Mouse (Mus musculus): ENCODE measurements around the gene Cers1. TPM values are rescaled to one million over a fixed set of nuclear protein-coding genes. Genes with fewer than 3 reads are reported as not detected.

Cers1 gene
- 0.45 and 0.63 TPM in 2 replicates for polyA plus RNA-seq (2016; fragmentation: Nextera tagmentation; extraction: Ambion mirVana)

DNA sequence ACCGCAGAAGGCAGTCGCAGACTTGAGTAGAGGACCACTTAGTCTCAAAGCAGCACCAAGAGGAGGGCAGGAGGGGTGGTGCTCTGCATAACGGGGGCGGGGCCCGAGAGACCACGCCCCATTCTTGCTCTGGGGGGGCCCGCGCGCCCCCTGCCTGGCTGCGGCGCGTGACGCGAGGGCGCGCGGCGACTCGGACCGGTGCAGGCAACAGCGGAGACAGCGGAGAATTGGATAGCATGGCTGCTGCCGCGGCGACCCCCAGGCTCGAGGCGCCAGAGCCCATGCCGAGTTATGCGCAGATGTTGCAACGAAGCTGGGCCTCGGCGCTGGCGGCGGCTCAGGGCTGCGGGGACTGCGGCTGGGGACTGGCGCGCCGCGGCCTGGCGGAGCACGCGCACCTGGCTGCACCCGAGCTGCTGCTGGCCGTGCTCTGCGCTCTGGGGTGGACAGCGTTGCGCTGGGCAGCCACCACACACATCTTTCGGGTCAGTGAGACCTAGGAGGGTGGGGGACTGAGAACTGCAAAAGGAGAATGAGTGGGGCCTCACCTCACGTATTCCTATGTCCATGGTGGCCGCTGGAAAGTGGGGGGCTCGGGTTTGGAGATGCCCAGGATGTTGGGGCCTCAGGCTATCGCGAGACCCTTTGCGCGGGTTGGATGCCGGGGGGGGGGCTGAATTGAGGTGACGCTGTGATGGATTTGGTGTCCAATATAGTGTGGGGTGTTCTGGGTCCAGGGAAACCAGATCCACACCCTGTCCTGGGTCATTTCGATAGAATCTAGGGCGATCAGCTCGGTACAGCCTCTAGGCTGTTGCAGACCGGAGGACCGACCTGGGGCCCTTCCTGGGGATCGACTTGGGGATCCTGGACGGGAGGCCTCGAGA is at the start of gene Cers1:
Cers1 (plus strand) TSS at position 152 of the 887 bp plus-strand sequence.
- WGBS (ENCODE audit: insufficient replicate concordance), result 4% methylated on average over 66 of the region's 66 CpGs
- Histone ChIP-seq H3K36me3 (peaks cover 30% of the 10 kb centered on the region), H3K27me3 (replicated peaks) (peaks cover 51% of the 10 kb centered on the region), H3K4me2 (peak within 1 kb of the TSS; percentile 86), H3K4me1 (peaks cover 22% of the 10 kb centered on the region), H3K9me3 (replicated peaks) (no peaks in the 10 kb centered on the region), H3K4me3 (peak within 1 kb of the TSS; percentile 58), H3K9ac (peak within 1 kb of the TSS; percentile 70), H3K27ac (no peak within 1 kb of the TSS)
- peak; percentile 33; the same call in 1 of the 2 replicates for ATAC-seq

- Histone ChIP-seq H3K9ac (no peak overlapping the region), H3K4me2 (no peak overlapping the region; the same call in 1 of the 2 replicates), H3K27me3 (replicated peaks) (no peaks in the 10 kb centered on the region), H3K4me3 (no peak overlapping the region), H3K9me3 (replicated peaks) (no peaks in the 10 kb centered on the region), H3K27ac (peak overlapping the region; percentile 47; the same call in 1 of the 2 replicates), H3K4me1 (peaks cover 44% of the 10 kb centered on the region), H3K36me3 (peaks cover 35% of the 10 kb centered on the region)
- ATAC-seq, result peak; percentile 62
- WGBS (ENCODE audit: insufficient replicate concordance), result 27% methylated on average over 3 of the region's 3 CpGs
Observed at GRCm38 (mm10) chr8:70267674-70268073, 47.9 kb upstream of the Cers1 start.

GRCm38 (mm10) chr8:70268311-70268710 is 47.3 kb upstream of the Cers1 start:
- Histone ChIP-seq H3K9me3 (replicated peaks) (no peaks in the 10 kb centered on the region), H3K4me3 (no peak overlapping the region), H3K27me3 (replicated peaks) (no peaks in the 10 kb centered on the region), H3K36me3 (peaks cover 28% of the 10 kb centered on the region), H3K27ac (peak overlapping the region; percentile 47; the same call in 1 of the 2 replicates), H3K9ac (no peak overlapping the region), H3K4me2 (no peak overlapping the region), H3K4me1 (peaks cover 50% of the 10 kb centered on the region)
- ATAC-seq, result no peak
- 58% methylated on average over 5 of the region's 5 CpGs for WGBS (ENCODE audit: insufficient replicate concordance)

DNA sequence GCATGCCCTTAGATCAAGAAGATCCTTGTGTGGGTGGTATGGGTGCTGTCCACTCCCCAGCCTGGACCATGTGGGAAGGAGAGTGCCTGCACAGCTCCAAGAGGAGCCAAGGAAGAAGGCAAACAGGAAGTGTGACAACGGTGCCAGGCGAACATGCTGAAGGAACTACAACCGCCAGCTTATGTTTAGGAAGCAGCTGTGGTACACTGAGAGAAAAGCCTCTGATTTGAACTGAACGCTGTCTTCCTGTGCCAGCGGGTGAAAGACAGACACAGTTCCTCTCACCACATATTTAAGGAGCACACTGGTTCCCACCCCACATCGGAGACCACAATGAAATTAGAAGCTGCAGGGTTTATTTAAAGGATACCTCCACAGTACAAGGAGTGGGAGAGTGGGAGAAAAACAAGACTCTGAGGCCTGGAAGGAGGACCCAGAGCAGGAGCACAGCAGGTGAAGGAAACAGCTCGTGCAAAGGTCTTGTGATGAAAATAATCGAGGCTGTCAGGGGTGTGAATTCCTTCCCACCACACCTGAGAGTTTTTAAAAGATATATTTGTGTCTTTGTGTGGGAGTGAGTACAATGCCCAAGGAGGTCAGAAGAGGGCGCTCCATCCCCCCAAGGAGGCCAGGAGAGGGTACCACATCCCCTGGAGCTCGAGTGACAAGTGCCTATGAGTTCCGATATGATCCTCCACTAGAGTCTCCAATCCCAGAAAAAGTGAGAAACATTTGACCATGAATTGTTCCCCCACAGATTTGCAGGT is 46.6 kb upstream of the Cers1 start:
- H3K36me3 ChIP-seq, result peaks cover 22% of the 10 kb centered on the region
- H3K27me3 ChIP-seq (replicated peaks), result no peaks in the 10 kb centered on the region
- 0 out of 2 replicates have a peak overlapping the region, but pooled peaks have one; percentile 18 for H3K9ac ChIP-seq
- no peak for ATAC-seq
- H3K4me2 ChIP-seq, result no peak overlapping the region
- WGBS (ENCODE audit: insufficient replicate concordance), result 27% methylated on average over 11 of the region's 11 CpGs
- H3K9me3 ChIP-seq (replicated peaks), result no peaks in the 10 kb centered on the region
- peaks cover 56% of the 10 kb centered on the region for H3K4me1 ChIP-seq
- no peak overlapping the region for H3K4me3 ChIP-seq
- H3K27ac ChIP-seq, result peak overlapping the region; percentile 47; the same call in 1 of the 2 replicates

GRCm38 (mm10) chr8:70272949-70273348 is 42.6 kb upstream of the Cers1 start:
- Histone ChIP-seq H3K4me3 (no peak overlapping the region), H3K36me3 (no peaks in the 10 kb centered on the region), H3K27ac (peak overlapping the region; percentile 68), H3K4me2 (no peak overlapping the region), H3K27me3 (replicated peaks) (no peaks in the 10 kb centered on the region), H3K9ac (no peak overlapping the region; the same call in 1 of the 2 replicates), H3K9me3 (replicated peaks) (no peaks in the 10 kb centered on the region), H3K4me1 (peaks cover 67% of the 10 kb centered on the region)
- WGBS (ENCODE audit: insufficient replicate concordance), result 28% methylated on average over 3 of the region's 3 CpGs
- peak; percentile 85 for ATAC-seq

- Histone ChIP-seq H3K4me1 (peaks cover 66% of the 10 kb centered on the region), H3K9ac (no peak overlapping the region), H3K4me2 (no peak overlapping the region), H3K36me3 (no peaks in the 10 kb centered on the region), H3K4me3 (no peak overlapping the region), H3K27ac (no peak overlapping the region), H3K9me3 (replicated peaks) (no peaks in the 10 kb centered on the region), H3K27me3 (replicated peaks) (no peaks in the 10 kb centered on the region)
- ATAC-seq, result no peak
Observed at GRCm38 (mm10) chr8:70274350-70274749, 41.2 kb upstream of the Cers1 start.

DNA sequence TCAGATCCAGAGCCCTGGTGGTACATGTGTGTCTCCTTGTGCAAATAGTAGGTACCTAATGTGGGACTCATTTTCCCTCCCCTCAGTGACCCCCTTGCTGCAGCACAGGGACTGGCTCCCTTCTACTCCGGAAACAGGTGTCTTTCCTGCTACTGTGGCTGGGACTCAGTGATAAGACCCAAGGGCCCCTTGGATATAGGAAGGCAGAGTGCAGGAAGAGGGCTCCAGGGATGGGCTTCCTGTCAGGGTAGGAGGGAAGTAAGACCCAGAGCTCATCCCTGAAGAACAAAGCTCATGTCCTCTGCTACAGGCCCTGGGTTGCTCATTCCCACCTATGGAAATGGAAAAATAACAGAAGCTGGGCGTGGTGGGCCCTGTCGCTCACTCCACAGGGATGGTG is 39.1 kb upstream of the Cers1 start:
- peaks cover 74% of the 10 kb centered on the region for H3K4me1 ChIP-seq

GRCm38 (mm10) chr8:70278175-70278574 is 37.4 kb upstream of the Cers1 start:
- Histone ChIP-seq H3K27ac (0 out of 2 replicates have a peak overlapping the region, but pooled peaks have one; percentile 42), H3K4me3 (peak overlapping the region; percentile 34), H3K4me1 (peaks cover 73% of the 10 kb centered on the region), H3K36me3 (no peaks in the 10 kb centered on the region), H3K9ac (peak overlapping the region; percentile 50), H3K9me3 (replicated peaks) (no peaks in the 10 kb centered on the region), H3K27me3 (replicated peaks) (no peaks in the 10 kb centered on the region), H3K4me2 (peak overlapping the region; percentile 41)
- WGBS (ENCODE audit: insufficient replicate concordance), result 31% methylated on average over 15 of the region's 15 CpGs
- ATAC-seq, result no peak

More for the DNA sequence above, 39.1 kb upstream of the Cers1 start:
- peak overlapping the region; percentile 2; the same call in 1 of the 2 replicates for H3K4me2 ChIP-seq
- no peaks in the 10 kb centered on the region for H3K36me3 ChIP-seq
- H3K9me3 ChIP-seq (replicated peaks), result no peaks in the 10 kb centered on the region
- peak overlapping the region; percentile 69 for H3K27ac ChIP-seq
- H3K27me3 ChIP-seq (replicated peaks), result no peaks in the 10 kb centered on the region
- ATAC-seq, result peak; percentile 64
- H3K4me3 ChIP-seq, result no peak overlapping the region
- WGBS (ENCODE audit: insufficient replicate concordance), result 33% methylated on average over 3 of the region's 3 CpGs
- H3K9ac ChIP-seq, result 0 out of 2 replicates have a peak overlapping the region, but pooled peaks have one; percentile 13

- Histone ChIP-seq H3K4me1 (peaks cover 72% of the 10 kb centered on the region), H3K4me2 (peak overlapping the region; percentile 41; the same call in 1 of the 2 replicates), H3K27ac (peak overlapping the region; percentile 43), H3K4me3 (no peak overlapping the region), H3K9ac (no peak overlapping the region; the same call in 1 of the 2 replicates), H3K36me3 (no peaks in the 10 kb centered on the region), H3K27me3 (replicated peaks) (no peaks in the 10 kb centered on the region), H3K9me3 (replicated peaks) (no peaks in the 10 kb centered on the region)
- ATAC-seq, result no peak
- WGBS (ENCODE audit: insufficient replicate concordance), result 49% methylated on average over 8 of the region's 8 CpGs
Observed at GRCm38 (mm10) chr8:70279266-70279665, 36.3 kb upstream of the Cers1 start.

DNA sequence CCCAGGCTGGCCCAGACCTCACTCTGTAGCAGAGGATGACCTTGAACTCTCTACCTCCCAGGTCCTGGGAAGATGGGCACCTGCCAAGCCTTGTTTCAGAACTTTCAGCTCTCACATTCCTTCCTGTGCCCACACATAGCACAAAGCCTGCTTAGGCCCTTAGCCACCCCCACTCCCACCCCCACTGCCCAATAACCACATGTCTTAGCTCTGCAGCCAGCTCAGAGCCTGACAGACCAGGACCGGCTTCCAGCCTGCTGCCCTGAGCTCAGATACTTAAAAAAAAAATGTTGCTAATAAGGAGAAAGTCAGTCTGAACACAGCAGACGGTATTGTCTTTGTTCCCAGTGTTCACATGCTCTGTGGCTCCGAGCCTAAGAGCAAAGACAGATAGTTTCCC is 34.6 kb upstream of the Cers1 start:
- Histone ChIP-seq H3K9me3 (replicated peaks) (no peaks in the 10 kb centered on the region), H3K4me1 (peaks cover 69% of the 10 kb centered on the region), H3K9ac (no peak overlapping the region), H3K4me2 (no peak overlapping the region), H3K36me3 (peaks cover 12% of the 10 kb centered on the region), H3K27me3 (replicated peaks) (no peaks in the 10 kb centered on the region), H3K4me3 (no peak overlapping the region), H3K27ac (peak overlapping the region; percentile 41; the same call in 1 of the 2 replicates)
- ATAC-seq, result no peak
- WGBS (ENCODE audit: insufficient replicate concordance), result 46% methylated on average over 3 of the region's 3 CpGs

- Histone ChIP-seq H3K4me1 (peaks cover 52% of the 10 kb centered on the region), H3K27ac (peak within 1 kb of the TSS; percentile 49; the same call in 1 of the 2 replicates), H3K27me3 (replicated peaks) (no peaks in the 10 kb centered on the region), H3K4me2 (peak within 1 kb of the TSS; percentile 85), H3K9ac (peak within 1 kb of the TSS; percentile 72), H3K4me3 (peak within 1 kb of the TSS; percentile 65), H3K36me3 (peaks cover 29% of the 10 kb centered on the region), H3K9me3 (replicated peaks) (peaks cover 4% of the 10 kb centered on the region; the same call in 1 of the 2 replicates)
- ATAC-seq, result peak; percentile 82
- WGBS (ENCODE audit: insufficient replicate concordance), result under 1% methylated on average over 36 of the region's 36 CpGs
Observed at GRCm38 (mm10) chr8:70282603-70283135, 32.9 kb upstream of the Cers1 start, which contains the start of gene Homer3. Homer3 (plus strand) TSS chr8:70282827.

Data from liver, embryonic 12.5 days (tissue).